Mouse (Mus musculus): ENCODE results near the gene Zzef1.

Gene Zzef1

DNA sequence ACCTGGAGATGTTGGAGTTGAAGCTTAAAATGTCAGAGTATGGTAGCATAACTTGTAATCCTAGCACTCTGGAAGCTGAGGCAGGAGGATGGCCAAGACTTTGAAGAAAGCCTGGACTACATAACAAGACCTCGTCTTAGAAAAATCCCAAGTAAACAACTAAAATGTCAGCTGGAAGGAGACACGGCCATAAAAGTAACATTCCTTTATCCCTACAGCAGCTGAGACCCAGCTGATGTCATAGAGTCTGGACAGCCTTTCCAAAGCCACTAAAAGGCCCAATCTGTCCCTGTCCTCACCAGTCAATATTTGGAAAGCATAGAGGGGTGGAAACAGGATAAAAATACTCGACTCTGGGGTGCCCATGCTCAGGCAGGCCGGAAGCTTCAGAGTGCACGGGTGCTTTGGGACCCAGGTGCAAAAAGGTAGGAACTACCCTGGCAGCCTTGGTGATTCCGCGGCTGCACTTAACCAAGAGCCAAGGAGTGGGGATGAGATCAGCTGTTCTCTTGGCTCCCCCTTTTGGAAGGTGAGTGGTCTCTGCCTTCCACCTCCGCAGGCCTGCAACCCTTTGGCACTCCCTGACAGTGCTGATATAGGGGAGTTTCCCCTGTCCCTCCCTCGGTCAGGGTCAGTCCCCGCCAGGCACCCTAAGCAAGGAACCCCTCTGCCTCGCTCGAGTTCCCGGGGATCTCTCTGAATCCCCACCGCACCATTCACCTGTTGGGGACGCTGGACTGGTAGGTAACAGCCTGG, 164.1 kb downstream of the Zzef1 start:
- DNase-seq: no peak

DNA sequence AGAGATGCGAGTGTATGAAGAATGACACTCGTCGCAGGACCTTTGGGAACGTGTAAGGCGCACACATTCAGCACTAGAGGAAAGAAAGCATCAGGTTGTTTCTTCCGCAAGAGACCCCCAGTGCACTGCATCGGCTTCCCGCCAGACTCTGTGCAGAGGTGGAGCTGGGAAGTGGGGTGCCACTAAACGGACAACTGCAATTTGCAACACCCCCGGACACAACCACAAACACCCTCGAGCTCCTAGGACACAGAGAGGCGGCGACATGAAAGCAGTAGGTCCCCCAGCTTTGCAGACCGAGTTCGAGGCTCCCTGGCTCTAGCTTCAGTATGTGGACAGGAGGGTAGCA, 164.7 kb downstream of the Zzef1 start:
- no peak for DNase-seq

DNA sequence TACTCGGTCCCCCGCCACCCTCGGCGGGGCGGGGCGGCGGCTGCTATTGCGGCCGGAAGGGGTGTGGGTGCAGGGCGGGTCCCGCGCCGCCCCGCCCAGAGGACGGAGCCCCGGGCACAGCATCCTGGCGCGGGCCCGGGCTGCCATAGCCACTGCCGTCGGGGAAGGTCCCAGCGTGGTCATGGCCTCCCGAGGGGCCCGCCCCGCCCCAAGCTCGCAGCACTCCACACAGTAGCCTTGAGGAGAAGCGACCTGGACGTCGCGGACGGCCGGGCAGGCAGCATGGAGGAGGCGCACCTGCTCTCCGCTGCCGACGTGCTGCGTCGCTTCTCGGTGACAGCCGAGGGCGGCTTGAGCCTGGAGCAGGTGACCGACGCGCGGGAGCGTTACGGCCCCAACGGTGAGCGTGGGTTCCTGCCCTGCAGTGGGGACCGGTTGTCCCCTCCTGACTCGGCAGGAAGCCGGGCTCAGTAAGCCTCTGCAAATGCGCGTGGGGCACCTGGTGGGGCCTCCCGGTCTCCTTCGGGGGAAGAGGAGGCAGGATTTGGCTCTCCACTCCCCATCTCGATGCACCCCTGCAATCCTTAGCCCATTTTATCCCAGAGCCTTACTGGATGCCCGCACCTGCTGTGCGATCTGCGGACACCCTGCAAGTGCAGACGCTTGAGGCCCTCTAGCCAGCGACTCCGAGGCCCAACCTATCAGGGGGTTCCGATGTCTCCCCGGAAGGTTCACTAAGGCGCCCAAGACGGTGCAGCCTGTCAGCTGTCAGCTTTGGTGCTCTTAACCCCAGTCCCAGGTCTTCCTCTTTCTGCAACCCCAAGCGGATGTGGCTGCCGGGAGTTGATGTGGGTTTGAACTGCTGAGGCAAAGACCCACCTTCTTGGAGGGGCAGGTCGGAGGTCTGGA, 165.3 kb downstream of the Zzef1 start, which contains the start of gene Atp2a3:
Gene Atp2a3 (plus strand): TSS at position 98 of the 909 bp plus-strand sequence.
- peak; percentile 87 for DNase-seq

DNA sequence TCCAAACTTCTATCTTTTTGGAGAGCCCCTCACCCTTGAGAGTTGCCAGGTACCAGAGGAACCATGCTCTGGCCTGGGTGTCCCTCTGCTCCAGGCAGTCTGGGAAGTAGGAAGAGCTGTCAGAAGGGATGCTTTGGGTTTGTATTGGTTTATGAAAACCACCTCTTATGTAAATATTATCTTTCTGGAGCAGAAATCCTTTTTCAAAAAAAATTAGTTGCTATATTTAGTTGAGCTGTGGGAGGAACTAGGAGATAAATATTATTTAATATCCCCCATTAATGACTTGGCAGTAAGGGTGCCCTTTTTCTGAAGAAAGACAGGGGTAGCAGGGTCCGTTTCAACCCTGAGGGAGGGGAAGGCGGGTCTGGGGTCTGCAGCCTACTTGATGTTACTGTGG, 166.4 kb downstream of the Zzef1 start:
- no peak for DNase-seq

DNA sequence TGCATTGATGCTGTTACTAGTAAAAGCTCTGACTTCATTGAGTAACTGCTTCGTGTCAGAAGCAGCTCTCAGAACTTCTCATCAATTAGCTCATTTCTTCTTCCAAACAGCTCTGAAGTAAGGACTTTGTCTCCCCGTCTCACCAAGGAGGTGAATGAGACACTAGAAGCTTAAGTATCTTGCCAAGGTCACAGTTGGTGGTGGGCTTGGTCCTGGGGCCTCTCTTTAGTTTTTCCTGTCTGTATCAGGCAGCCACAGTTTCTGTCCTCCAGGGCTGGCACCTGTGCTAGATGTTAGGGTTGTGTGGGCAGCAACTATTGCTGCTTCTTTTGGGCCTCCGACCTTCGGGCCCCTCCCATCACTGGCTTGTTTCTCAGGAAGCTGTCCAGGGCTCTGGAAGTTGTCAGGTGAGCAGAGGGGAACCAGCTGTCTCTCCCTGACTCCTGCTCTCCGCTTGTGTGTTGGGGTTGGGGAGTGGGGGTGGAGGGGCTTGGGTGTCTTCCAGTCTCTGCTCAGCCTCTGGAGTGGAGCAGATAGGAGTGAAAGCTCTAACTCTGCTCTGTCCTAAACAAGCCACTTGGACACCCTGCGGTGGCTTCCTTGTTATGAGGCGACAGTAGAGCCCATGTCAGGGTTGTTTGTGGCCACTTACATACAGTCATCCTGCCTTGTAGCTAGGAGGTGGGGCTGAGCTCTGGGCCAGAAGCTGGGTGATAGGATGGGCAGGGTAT, 167.2 kb downstream of the Zzef1 start:
- no peak for DNase-seq

DNA sequence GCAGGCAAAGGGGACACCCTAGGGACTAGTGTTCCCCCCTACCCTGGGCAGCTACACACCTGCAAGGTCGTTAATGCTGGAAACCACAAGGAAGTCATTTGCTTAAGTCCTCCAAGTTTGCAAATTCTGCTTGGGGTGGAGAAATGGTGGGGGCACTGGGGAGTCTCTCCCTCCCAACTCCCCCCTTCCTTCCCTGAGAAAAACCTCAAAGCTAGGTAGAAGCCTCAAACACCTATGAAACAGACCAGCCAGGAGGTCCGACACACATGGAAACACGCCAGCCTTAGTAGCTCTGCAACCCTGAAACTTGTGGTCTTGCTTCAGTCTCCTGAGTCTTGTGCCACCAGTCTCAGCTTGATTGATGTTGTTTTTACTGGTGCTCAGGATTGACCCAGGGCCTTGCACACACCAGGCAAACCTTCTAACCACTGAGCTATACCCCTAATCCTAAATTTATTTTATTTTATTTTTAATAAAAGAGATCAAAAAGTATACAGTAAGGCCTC, 167.8 kb downstream of the Zzef1 start:
- DNase-seq: no peak

DNA sequence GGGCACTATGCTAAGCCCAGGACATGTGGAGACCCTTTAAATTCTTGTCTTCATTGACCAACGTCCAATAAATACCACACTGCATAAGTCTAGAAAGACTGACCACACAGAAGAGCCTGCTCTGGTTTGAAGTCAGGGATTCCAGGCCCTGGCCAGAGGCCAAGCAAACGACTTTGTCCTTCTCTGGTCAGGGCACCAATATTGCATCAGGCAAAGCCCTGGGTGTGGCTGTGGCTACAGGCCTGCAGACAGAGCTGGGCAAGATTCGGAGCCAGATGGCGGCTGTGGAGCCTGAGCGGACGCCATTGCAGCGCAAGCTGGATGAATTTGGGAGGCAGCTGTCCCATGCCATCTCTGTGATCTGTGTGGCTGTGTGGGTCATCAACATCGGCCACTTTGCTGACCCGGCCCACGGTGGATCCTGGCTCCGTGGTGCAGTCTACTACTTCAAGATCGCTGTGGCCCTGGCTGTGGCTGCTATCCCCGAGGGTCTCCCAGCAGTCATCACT, 179.0 kb downstream of the Zzef1 start:
- DNase-seq: no peak
